Mouse (Mus musculus) embryonic facial prominence, embryonic 14.5 days (tissue): ENCODE measurements around the gene Usp17lc. TPM values are rescaled to one million over a fixed set of nuclear protein-coding genes. Genes with fewer than 3 reads are reported as not detected.

Source experiments
- microRNA-seq: library from miRNA; unstranded; fragments of <30 nt; microRNA quantifications from one replicate; pipeline ENCODE4, GENCODE M21; 2016; ENCODE audit warnings: borderline number of aligned reads
- polyA plus RNA-seq: library from polyadenylated mRNA; unstranded; fragments of >200 nt; fragmentation: Nextera tagmentation; extraction: Ambion mirVana; gene quantifications from 2 replicates; pipeline ENCODE4 v1.2.1, GENCODE M21; 2014

Gene Usp17lc
- polyA plus RNA-seq, 1 experiment from 2014 or later: not detected

Small RNAs within 50 kb of the gene (microRNA-seq; reads per million reads assigned to microRNA genes)
- gene Gm25774: not detected

Other genes with a start within 250 kb of the Usp17lc start
- gene Olfr591, start 236.7 kb upstream of the Usp17lc start, polyA plus RNA-seq: 0.33 TPM in 1 of 2 replicates, not detected in the other
- gene Olfr592, start 230.3 kb upstream of the Usp17lc start, polyA plus RNA-seq: not detected in 2 replicates
- gene Olfr593, start 203.2 kb upstream of the Usp17lc start, polyA plus RNA-seq: not detected in 2 replicates
- not detected in 2 replicates for gene Olfr594, start 198.1 kb upstream of the Usp17lc start, polyA plus RNA-seq
- not detected in 2 replicates for gene Usp17ld, start 162.6 kb upstream of the Usp17lc start, polyA plus RNA-seq
- gene Olfr596, start 109.4 kb upstream of the Usp17lc start, polyA plus RNA-seq: not detected in 2 replicates
- not detected in 2 replicates for gene Olfr597, start 98.8 kb upstream of the Usp17lc start, polyA plus RNA-seq
- not detected in 2 replicates for gene Olfr598, start 91.5 kb upstream of the Usp17lc start, polyA plus RNA-seq
- gene Olfr599, start 79.2 kb upstream of the Usp17lc start, polyA plus RNA-seq: not detected in 2 replicates
- gene Olfr600, start 65.4 kb upstream of the Usp17lc start, polyA plus RNA-seq: not detected in 2 replicates
- not detected in 2 replicates for gene Olfr601, start 52.4 kb upstream of the Usp17lc start, polyA plus RNA-seq
- not detected in 2 replicates for gene Olfr603, start 28.9 kb upstream of the Usp17lc start, polyA plus RNA-seq
- not detected in 2 replicates for gene Olfr605, start 30.4 kb downstream of the Usp17lc start, polyA plus RNA-seq
- gene Olfr606, start 34.0 kb downstream of the Usp17lc start, polyA plus RNA-seq: not detected in 2 replicates
- not detected in 2 replicates for gene Olfr607, start 49.1 kb downstream of the Usp17lc start, polyA plus RNA-seq
- gene Olfr608, start 54.8 kb downstream of the Usp17lc start, polyA plus RNA-seq: not detected in 2 replicates
- not detected in 2 replicates for gene Olfr609, start 83.0 kb downstream of the Usp17lc start, polyA plus RNA-seq
- 0.18 TPM in 1 of 2 replicates, not detected in the other for gene Olfr610, start 97.0 kb downstream of the Usp17lc start, polyA plus RNA-seq
- gene Olfr611, start 105.8 kb downstream of the Usp17lc start, polyA plus RNA-seq: not detected in 2 replicates
- gene Olfr612, start 127.6 kb downstream of the Usp17lc start, polyA plus RNA-seq: not detected in 2 replicates
- gene Olfr613, start 133.0 kb downstream of the Usp17lc start, polyA plus RNA-seq: not detected in 2 replicates
- gene Olfr615, start 141.0 kb downstream of the Usp17lc start, polyA plus RNA-seq: 0.06 and 0.14 TPM in 2 replicates
- not detected in 2 replicates for gene Olfr616, start 154.1 kb downstream of the Usp17lc start, polyA plus RNA-seq
- not detected in 2 replicates for gene Olfr617, start 158.0 kb downstream of the Usp17lc start, polyA plus RNA-seq
- not detected in 2 replicates for gene Olfr618, start 175.0 kb downstream of the Usp17lc start, polyA plus RNA-seq
- not detected in 2 replicates for gene Olfr619, start 185.5 kb downstream of the Usp17lc start, polyA plus RNA-seq
- gene Olfr620, start 197.5 kb downstream of the Usp17lc start, polyA plus RNA-seq: not detected in 2 replicates
- 0.12 and 0.13 TPM in 2 replicates for gene Olfr622, start 227.6 kb downstream of the Usp17lc start, polyA plus RNA-seq
- gene Olfr623, start 248.6 kb downstream of the Usp17lc start, polyA plus RNA-seq: not detected in 2 replicates